Mouse (Mus musculus) embryonic facial prominence, embryonic 13.5 days (tissue): ENCODE measurements around the gene Adh7. TPM values are rescaled to one million over a fixed set of nuclear protein-coding genes. Genes with fewer than 3 reads are reported as not detected.
A peak's percentile ranks its signal among the peaks of the same experiment; 100 is the strongest.

Experiments used
- ATAC-seq: fragments of 200-750 bp; cut with Nextera tagmentation; 2 replicates; pipeline ENCODE4 v1.8.0; 2017; ENCODE audit warnings: low read depth; ENCODE audit not compliant: insufficient number of reproducible peaks, insufficient read depth, low FRiP score, low TSS enrichment
- H3K27ac ChIP-seq: fragments of 300-500 bp; sonication (generic); 2 replicates; pipeline ENCODE4 v1.5.1; 2015; ENCODE audit warnings: moderate library complexity, mild to moderate bottlenecking, inconsistent platforms
- H3K27me3 ChIP-seq: fragments of 300-500 bp; sonication (generic); 2 replicates; pipeline ENCODE4 v1.6.1; 2015; ENCODE audit warnings: mild to moderate bottlenecking, inconsistent platforms
- H3K36me3 ChIP-seq: fragments of 300-500 bp; sonication (generic); 2 replicates; pipeline ENCODE4 v1.6.1; 2015; ENCODE audit warnings: mild to moderate bottlenecking, inconsistent platforms
- H3K4me1 ChIP-seq: fragments of 300-500 bp; sonication (generic); 2 replicates; pipeline ENCODE4 v1.6.1; 2015; ENCODE audit warnings: inconsistent platforms
- H3K4me2 ChIP-seq: fragments of 300-500 bp; sonication (generic); 2 replicates; pipeline ENCODE4 v1.6.1; 2015; ENCODE audit warnings: moderate library complexity, mild to moderate bottlenecking, inconsistent platforms
- H3K4me3 ChIP-seq: fragments of 300-500 bp; sonication (generic); 2 replicates; pipeline ENCODE4 v1.5.1; 2015; ENCODE audit warnings: mild to moderate bottlenecking, inconsistent platforms
- H3K9ac ChIP-seq: fragments of 300-500 bp; sonication (generic); 2 replicates; pipeline ENCODE4 v1.6.1; 2015; ENCODE audit warnings: mild to moderate bottlenecking, inconsistent platforms
- H3K9me3 ChIP-seq: fragments of 300-500 bp; sonication (generic); 2 replicates; pipeline ENCODE4 v1.6.1; 2016; ENCODE audit warnings: inconsistent platforms
- WGBS: fragments of 180-500 bp; shearing (Covaris S2); methylation state at CpG from one replicate; pipeline ENCODE4 v1.1.7; 2015; ENCODE audit warnings: mixed read lengths; 5-methylcytosine and 5-hydroxymethylcytosine counted together
- polyA plus RNA-seq: library from polyadenylated mRNA; unstranded; fragments of >200 nt; fragmentation: Nextera tagmentation; extraction: Ambion mirVana; gene quantifications from 2 replicates; pipeline ENCODE4 v1.2.1, GENCODE M21; 2015

Adh7 gene
- polyA plus RNA-seq, 1 experiment from 2014 or later: 3.6 TPM

DNA sequence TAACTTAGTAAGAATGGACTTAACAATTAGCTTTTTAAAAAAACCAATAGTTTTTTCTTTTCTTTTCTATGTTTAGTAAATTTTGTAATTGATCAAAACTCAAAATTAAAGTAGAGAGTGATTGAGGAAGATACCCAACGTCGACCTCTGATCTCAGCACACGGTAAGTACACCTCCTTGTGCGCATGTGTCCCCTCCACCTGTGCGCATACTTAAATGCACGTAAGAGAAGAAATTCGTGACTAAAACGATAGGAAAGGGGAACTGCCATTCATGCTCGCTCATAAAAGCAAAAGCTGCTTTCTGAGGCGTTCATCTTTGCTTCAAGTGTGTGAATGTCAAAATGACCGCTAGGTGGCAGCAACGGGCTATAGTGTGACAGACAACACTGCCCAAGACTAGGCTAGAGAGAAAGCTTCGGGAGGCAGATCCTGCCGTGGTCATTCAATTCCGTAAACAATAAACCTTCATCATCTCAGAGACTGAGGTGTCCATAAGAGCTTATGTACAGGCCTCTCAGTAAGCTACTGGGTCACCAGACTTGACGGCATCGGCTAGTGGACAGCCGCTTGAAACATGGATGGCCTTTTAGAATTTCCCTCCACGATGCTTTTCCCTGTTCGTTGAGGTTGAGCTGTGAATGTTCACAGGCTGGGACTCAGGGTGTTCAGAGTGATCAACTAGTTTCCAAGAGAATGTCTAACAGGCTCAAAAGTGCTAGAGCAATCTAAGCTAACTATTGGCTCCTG is 19.4 kb upstream of the Adh7 start:
- Histone ChIP-seq H3K9ac (peak overlapping the region; percentile 51), H3K36me3 (no peaks in the 10 kb centered on the region)
- ATAC-seq: peak; percentile 80

GRCm38 (mm10) chr3:138198722-138199068 is 18.9 kb upstream of the Adh7 start:
- ATAC-seq: no peak
- H3K4me2 ChIP-seq: peak overlapping the region; percentile 42; the same call in 1 of the 2 replicates
- H3K27ac ChIP-seq: no peak overlapping the region
- no peaks in the 10 kb centered on the region for H3K9me3 ChIP-seq
- no peak overlapping the region for H3K4me3 ChIP-seq
- H3K9ac ChIP-seq: peak overlapping the region; percentile 51; the same call in 1 of the 2 replicates
- H3K27me3 ChIP-seq: no peaks in the 10 kb centered on the region
- H3K36me3 ChIP-seq: no peaks in the 10 kb centered on the region
- 73% methylated on average over 7 of the region's 7 CpGs for WGBS
- H3K4me1 ChIP-seq: peaks cover 4% of the 10 kb centered on the region; the same call in 1 of the 2 replicates

More for the DNA sequence above, 19.4 kb upstream of the Adh7 start:
- H3K27ac ChIP-seq: no peak overlapping the region
- H3K4me1 ChIP-seq: peaks cover 4% of the 10 kb centered on the region; the same call in 1 of the 2 replicates
- H3K9me3 ChIP-seq: no peaks in the 10 kb centered on the region
- H3K4me3 ChIP-seq: peak overlapping the region; percentile 16
- H3K27me3 ChIP-seq: no peaks in the 10 kb centered on the region
- peak overlapping the region; percentile 42 for H3K4me2 ChIP-seq
- WGBS: 29% methylated on average over 20 of the region's 20 CpGs

DNA sequence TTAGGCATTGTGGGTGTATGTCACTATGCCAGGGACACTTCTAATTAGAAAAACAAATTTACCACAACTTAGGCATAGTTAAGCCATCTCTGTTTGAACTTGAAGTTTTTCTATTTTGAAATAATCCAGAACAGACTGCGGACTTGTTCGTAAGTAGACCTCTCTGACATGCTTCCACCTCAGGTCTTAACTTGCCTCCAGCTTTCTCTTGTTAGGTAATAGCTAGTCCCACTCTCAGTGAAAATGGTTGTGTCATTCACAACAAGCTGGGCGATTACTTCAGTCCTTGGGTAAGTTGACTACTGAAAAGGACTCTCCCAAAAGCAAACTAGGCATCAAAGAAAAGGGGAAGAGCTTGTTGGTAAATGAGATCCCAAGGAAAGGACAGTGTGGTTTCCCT is 8.7 kb upstream of the Adh7 start:
- WGBS: 81% methylated on average over 3 of the region's 3 CpGs
- Histone ChIP-seq H3K9me3 (no peaks in the 10 kb centered on the region; the same call in 1 of the 2 replicates), H3K27ac (no peak overlapping the region), H3K9ac (no peak overlapping the region), H3K4me2 (no peak overlapping the region), H3K4me3 (no peak overlapping the region), H3K4me1 (no peaks in the 10 kb centered on the region), H3K36me3 (no peaks in the 10 kb centered on the region), H3K27me3 (no peaks in the 10 kb centered on the region)
- ATAC-seq: no peak

GRCm38 (mm10) chr3:138210432-138211075 is 7.0 kb upstream of the Adh7 start:
- no peaks in the 10 kb centered on the region for H3K36me3 ChIP-seq
- ATAC-seq: no peak
- peaks cover 3% of the 10 kb centered on the region; the same call in 1 of the 2 replicates for H3K4me1 ChIP-seq
- WGBS: 84% methylated on average over 5 of the region's 5 CpGs
- H3K27ac ChIP-seq: no peak overlapping the region
- H3K4me2 ChIP-seq: no peak overlapping the region
- no peak overlapping the region for H3K9ac ChIP-seq
- no peaks in the 10 kb centered on the region; the same call in 1 of the 2 replicates for H3K9me3 ChIP-seq
- H3K4me3 ChIP-seq: no peak overlapping the region
- H3K27me3 ChIP-seq: no peaks in the 10 kb centered on the region

DNA sequence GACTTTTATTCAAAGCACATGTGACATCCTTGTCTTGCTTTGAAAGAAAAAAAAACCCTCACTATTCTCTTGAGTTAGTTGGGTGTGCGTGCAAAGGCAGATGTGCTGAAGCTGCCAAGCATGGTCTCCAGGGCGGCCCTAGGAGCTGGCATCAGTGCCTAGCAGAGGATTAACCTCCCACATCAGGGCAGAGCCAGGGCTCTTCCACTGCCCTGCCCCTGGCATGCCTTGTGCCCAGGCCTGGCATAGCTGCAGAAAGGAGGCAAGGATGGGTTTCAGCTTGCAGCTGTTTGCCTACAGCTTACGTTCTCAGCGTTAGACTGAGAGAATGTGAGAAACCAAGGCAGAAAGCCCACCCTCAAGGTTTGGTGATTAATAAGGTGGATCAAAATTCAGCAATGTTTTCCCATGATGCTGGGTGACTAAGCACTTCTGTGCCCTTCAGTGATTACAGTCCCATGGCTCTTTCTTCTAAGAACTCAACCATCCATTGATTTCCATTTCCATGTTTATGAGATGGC is 5.1 kb upstream of the Adh7 start:
- 81% methylated on average over 4 of the region's 4 CpGs for WGBS
- ATAC-seq: no peak
- Histone ChIP-seq H3K4me1 (peaks cover 8% of the 10 kb centered on the region), H3K9me3 (no peaks in the 10 kb centered on the region), H3K27ac (no peak overlapping the region), H3K36me3 (no peaks in the 10 kb centered on the region), H3K4me3 (no peak overlapping the region), H3K27me3 (no peaks in the 10 kb centered on the region), H3K4me2 (no peak overlapping the region), H3K9ac (no peak overlapping the region)

- Histone ChIP-seq H3K4me2 (no peak overlapping the region), H3K27ac (no peak overlapping the region), H3K36me3 (no peaks in the 10 kb centered on the region), H3K9ac (no peak overlapping the region), H3K4me1 (peaks cover 20% of the 10 kb centered on the region), H3K4me3 (no peak overlapping the region), H3K9me3 (no peaks in the 10 kb centered on the region), H3K27me3 (no peaks in the 10 kb centered on the region)
- no peak for ATAC-seq
- WGBS: 39% methylated on average over 11 of the region's 11 CpGs
Observed at GRCm38 (mm10) chr3:138215395-138215989, 2.1 kb upstream of the Adh7 start.

DNA sequence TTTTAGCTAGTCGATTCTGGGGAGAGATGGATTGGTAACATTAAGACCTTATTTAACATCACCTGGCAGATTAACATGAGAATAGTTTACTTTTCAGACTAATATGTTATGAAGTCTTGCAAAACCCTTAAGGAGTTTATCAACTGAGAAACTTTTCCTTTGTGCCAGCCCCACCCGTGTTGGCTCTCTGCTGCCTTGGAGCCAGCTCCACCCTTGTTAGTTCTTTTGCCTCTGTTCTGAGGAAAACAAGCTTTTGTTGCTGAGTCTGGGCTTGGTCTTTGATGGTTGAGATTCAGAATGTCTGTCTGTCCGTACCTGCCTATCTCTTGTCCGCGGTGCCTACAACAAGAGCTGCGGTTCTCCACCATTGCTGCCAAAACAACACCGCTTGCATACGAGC is 1.5 kb upstream of the Adh7 start:
- H3K4me1 ChIP-seq: peaks cover 20% of the 10 kb centered on the region

DNA sequence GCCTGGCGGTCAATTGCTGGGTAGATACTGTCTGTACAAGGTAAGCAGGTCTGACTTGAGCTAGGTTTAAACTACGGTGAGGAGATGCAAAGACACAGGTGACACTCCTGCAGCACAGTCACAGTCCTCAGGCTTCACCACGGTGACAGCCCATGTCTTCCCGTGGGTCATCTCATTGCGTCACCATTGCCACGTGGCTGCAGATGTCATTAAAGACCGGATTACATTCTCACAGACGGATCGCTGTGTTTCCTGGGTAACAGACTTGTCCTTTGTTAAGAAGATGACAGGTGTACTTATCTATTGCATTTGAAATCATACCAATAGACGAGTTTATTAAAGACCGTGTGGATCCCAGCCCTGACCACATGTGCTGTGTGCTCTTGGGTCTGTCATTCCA is 3.6 kb downstream of the Adh7 start:
- no peak overlapping the region for H3K9ac ChIP-seq
- no peaks in the 10 kb centered on the region for H3K36me3 ChIP-seq
- H3K4me3 ChIP-seq: no peak overlapping the region
- peaks cover 16% of the 10 kb centered on the region for H3K4me1 ChIP-seq
- 87% methylated on average over 11 of the region's 11 CpGs for WGBS
- no peak overlapping the region for H3K4me2 ChIP-seq
- H3K27me3 ChIP-seq: no peaks in the 10 kb centered on the region
- no peak overlapping the region for H3K27ac ChIP-seq
- no peaks in the 10 kb centered on the region for H3K9me3 ChIP-seq
- ATAC-seq: no peak

More for the DNA sequence above, 1.5 kb upstream of the Adh7 start:
- H3K36me3 ChIP-seq: no peaks in the 10 kb centered on the region
- H3K27ac ChIP-seq: no peak overlapping the region
- WGBS: 82% methylated on average over 8 of the region's 8 CpGs
- no peaks in the 10 kb centered on the region for H3K27me3 ChIP-seq
- H3K4me3 ChIP-seq: no peak overlapping the region
- H3K9me3 ChIP-seq: no peaks in the 10 kb centered on the region
- no peak overlapping the region for H3K9ac ChIP-seq
- H3K4me2 ChIP-seq: no peak overlapping the region
- no peak for ATAC-seq

GRCm38 (mm10) chr3:138222511-138222910 is 5.0 kb downstream of the Adh7 start:
- WGBS: 65% methylated on average over 4 of the region's 4 CpGs
- Histone ChIP-seq H3K4me2 (no peak overlapping the region), H3K4me3 (no peak overlapping the region), H3K9ac (no peak overlapping the region), H3K36me3 (no peaks in the 10 kb centered on the region), H3K4me1 (peaks cover 12% of the 10 kb centered on the region), H3K27ac (no peak overlapping the region), H3K9me3 (no peaks in the 10 kb centered on the region), H3K27me3 (no peaks in the 10 kb centered on the region)
- ATAC-seq: no peak

- 59% methylated on average over 5 of the region's 5 CpGs for WGBS
- no peak for ATAC-seq
- Histone ChIP-seq H3K4me3 (no peak overlapping the region), H3K27me3 (no peaks in the 10 kb centered on the region), H3K4me1 (peaks cover 8% of the 10 kb centered on the region), H3K9me3 (no peaks in the 10 kb centered on the region), H3K27ac (no peak overlapping the region), H3K4me2 (no peak overlapping the region), H3K9ac (no peak overlapping the region), H3K36me3 (no peaks in the 10 kb centered on the region)
Observed at GRCm38 (mm10) chr3:138222952-138223351, 5.4 kb downstream of the Adh7 start.

DNA sequence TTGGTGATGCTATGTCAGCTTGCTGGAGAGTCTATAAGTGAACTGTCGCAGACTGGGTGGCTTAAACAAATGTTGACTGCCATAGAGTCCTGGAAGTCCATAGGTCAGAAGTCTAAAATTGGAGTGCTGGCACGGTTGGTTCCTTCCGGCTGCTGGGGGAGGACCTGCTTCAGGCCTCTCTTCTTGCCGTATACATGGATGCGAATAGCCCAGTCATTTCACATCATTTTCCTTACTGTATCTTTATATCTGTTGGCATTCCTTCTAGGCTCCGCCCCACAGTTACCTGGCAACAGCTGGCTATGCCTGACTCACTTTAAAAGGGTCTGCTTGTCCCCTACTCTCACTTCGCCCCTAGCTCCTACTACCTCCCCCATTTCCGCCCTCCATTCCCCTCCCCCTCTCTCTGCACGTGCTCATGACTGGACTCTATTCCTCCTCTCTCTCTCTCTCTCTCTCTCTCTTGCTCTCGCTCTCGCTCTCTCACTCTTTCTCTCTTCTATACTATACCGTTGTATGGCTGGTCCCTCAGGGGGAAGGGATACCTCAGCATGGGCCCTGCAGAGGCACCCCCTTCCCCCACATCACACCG is 6.9 kb downstream of the Adh7 start:
- Histone ChIP-seq H3K27ac (no peak overlapping the region), H3K4me2 (no peak overlapping the region), H3K36me3 (no peaks in the 10 kb centered on the region), H3K9me3 (no peaks in the 10 kb centered on the region), H3K9ac (no peak overlapping the region), H3K4me3 (no peak overlapping the region), H3K4me1 (no peaks in the 10 kb centered on the region), H3K27me3 (no peaks in the 10 kb centered on the region)
- no peak for ATAC-seq
- 85% methylated on average over 13 of the region's 13 CpGs for WGBS
